23 mouse cellular contexts compared by ENCODE assay signal in the genomic region with DNA sequence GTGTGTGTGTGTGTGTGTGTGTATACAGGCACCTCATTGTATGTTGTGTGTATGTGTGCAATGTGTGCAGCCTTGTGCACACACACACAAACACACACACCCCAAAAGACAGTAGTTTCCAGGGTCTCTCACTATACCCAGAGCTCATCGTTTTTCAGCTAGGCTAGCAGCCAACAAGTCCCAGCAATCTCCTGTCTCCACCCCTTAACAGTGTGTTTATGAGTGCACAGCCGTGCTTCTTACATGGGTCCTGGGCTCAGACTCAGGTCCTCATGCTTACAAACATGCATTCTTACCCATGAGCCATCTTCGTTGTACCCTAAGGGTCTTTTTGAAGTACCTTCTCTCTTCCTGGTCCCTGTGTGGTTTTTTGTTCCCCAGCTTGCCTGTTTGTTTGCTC. TPM values are rescaled to one million over a fixed set of nuclear protein-coding genes. Genes with fewer than 3 reads are reported as not detected.
A peak's percentile ranks its signal among the peaks of the same experiment; 100 is the strongest.
DNase-seq lines count a peak whose midpoint lies in the region; ATAC-seq and TF ChIP-seq lines count a peak whose summit lies in the region.
"Had no signal": no experiment of that assay in that cellular context is flagged by ENCODE, and none has a peak within 500 bp of the region (broad histone marks: within the 10 kb centered on the region; RNA-seq: fewer than 3 reads in every experiment).

No protein-coding gene starts in this region.

- WGBS in liver, embryonic 13.5 days (ENCODE audit: insufficient replicate concordance) = 42% methylated on average over 3 of the region's 3 CpGs
- 65% methylated on average over 3 of the region's 3 CpGs for WGBS in liver, embryonic 11.5 days
- 43% methylated on average over 3 of the region's 3 CpGs for WGBS in liver, embryonic 15.5 days (ENCODE audit: insufficient replicate concordance)
- 59% methylated on average over 3 of the region's 3 CpGs for WGBS in heart, embryonic 12.5 days
- WGBS in midbrain, embryonic 13.5 days = 88% methylated on average over 3 of the region's 3 CpGs

- peak overlapping the region; percentile 20; the same call in 1 of the 2 replicates for H3K4me2 ChIP-seq in liver, embryonic 13.5 days
- H3K4me2 ChIP-seq in liver, embryonic 11.5 days = no peak overlapping the region
- peak overlapping the region; percentile 29; the same call in 1 of the 2 replicates for H3K4me2 ChIP-seq in liver, embryonic 15.5 days
- no peak overlapping the region for H3K4me2 ChIP-seq in heart, embryonic 12.5 days
- no peak overlapping the region for H3K4me2 ChIP-seq in midbrain, embryonic 13.5 days (replicated peaks)
- H3K4me2 ChIP-seq: embryonic facial prominence, embryonic 12.5 days; embryonic facial prominence, embryonic 15.5 days; forebrain, embryonic 12.5 days; forebrain, embryonic 15.5 days; hindbrain, embryonic 12.5 days; hindbrain, embryonic 15.5 days had no signal

- H3K27ac ChIP-seq in liver, embryonic 13.5 days = peak overlapping the region; percentile 71
- no peak overlapping the region for H3K27ac ChIP-seq in liver, embryonic 11.5 days (ENCODE audit: low read depth, low read length)
- H3K27ac ChIP-seq in MEL (ENCODE audit: control insufficient read depth, low read depth, low read length) = no peak overlapping the region
- H3K27ac ChIP-seq in liver, embryonic 15.5 days (replicated peaks) = peak overlapping the region; percentile 80
- no peak overlapping the region for H3K27ac ChIP-seq in heart, embryonic 12.5 days (ENCODE audit: poor library complexity, severe bottlenecking)
- H3K27ac ChIP-seq in midbrain, embryonic 13.5 days = no peak overlapping the region
- H3K27ac ChIP-seq: embryonic facial prominence, embryonic 12.5 days; embryonic facial prominence, embryonic 15.5 days; forebrain, embryonic 12.5 days; forebrain, embryonic 15.5 days; heart, adult 2 months; heart, embryonic 10.5 days; hindbrain, embryonic 12.5 days; hindbrain, embryonic 15.5 days had no signal

- H3K4me3 ChIP-seq in liver, embryonic 13.5 days (replicated peaks) = no peak overlapping the region
- no peak overlapping the region for H3K4me3 ChIP-seq in liver, embryonic 11.5 days (ENCODE audit: low read depth, low read length)
- H3K4me3 ChIP-seq in MEL (ENCODE audit: control insufficient read depth in 1 of 2, insufficient read depth in 1 of 2, low read depth in 2 of 2, low read length in 2 of 2) = no peak overlapping the region
- no peak overlapping the region for H3K4me3 ChIP-seq in liver, embryonic 15.5 days (replicated peaks)
- H3K4me3 ChIP-seq in heart, embryonic 12.5 days = no peak overlapping the region
- no peak overlapping the region for H3K4me3 ChIP-seq in midbrain, embryonic 13.5 days (replicated peaks)
- H3K4me3 ChIP-seq: embryonic facial prominence, embryonic 12.5 days; embryonic facial prominence, embryonic 15.5 days; forebrain, embryonic 12.5 days; forebrain, embryonic 15.5 days; heart, adult 2 months; heart, embryonic 10.5 days; hindbrain, embryonic 12.5 days; hindbrain, embryonic 15.5 days had no signal

- TF ChIP-seq EP300 in MEL (IDR thresholded peaks at IDR 0.05; ENCODE audit: low read depth in 1 of 2, low read length in 2 of 2) = no peak

- TF ChIP-seq POLR2A in MEL (IDR thresholded peaks at IDR 0.05; ENCODE audit: control insufficient read depth in 1 of 2, insufficient read depth in 1 of 2, low read depth in 1 of 2, low read length in 2 of 2, poor library complexity in 1 of 2) = no peak

- no peaks in the 10 kb centered on the region for H3K9me3 ChIP-seq in liver, embryonic 13.5 days (replicated peaks)
- no peaks in the 10 kb centered on the region for H3K9me3 ChIP-seq in liver, embryonic 11.5 days (ENCODE audit: control insufficient read depth, low read length)
- no peaks in the 10 kb centered on the region for H3K9me3 ChIP-seq in MEL (replicated peaks; ENCODE audit: insufficient read depth, low read length)
- no peaks in the 10 kb centered on the region for H3K9me3 ChIP-seq in liver, embryonic 15.5 days (replicated peaks)
- H3K9me3 ChIP-seq in heart, embryonic 12.5 days (replicated peaks) = no peaks in the 10 kb centered on the region
- no peaks in the 10 kb centered on the region for H3K9me3 ChIP-seq in midbrain, embryonic 13.5 days
- H3K9me3 ChIP-seq: embryonic facial prominence, embryonic 12.5 days; embryonic facial prominence, embryonic 15.5 days; forebrain, embryonic 12.5 days; forebrain, embryonic 15.5 days; heart, embryonic 10.5 days; hindbrain, embryonic 12.5 days; hindbrain, embryonic 15.5 days had no signal

- DNase-seq in liver, embryonic 13.5 days = no peak
- DNase-seq in liver, embryonic 11.5 days (ENCODE audit: low spot score) = no peak
- peak; percentile 48 for DNase-seq in MEL (ENCODE audit: low read depth, low spot score)
- DNase-seq: adrenal gland, postnatal 10 days; adrenal gland, postnatal 36 days; cerebellum, adult 18-20 months; cerebellum, adult 9-10 months; cerebellum, postnatal 14 days; gastrocnemius, postnatal 25 days; heart, adult 2 months had no signal

- no peak for TF ChIP-seq RAD21 in MEL (IDR thresholded peaks at IDR 0.05; ENCODE audit: low read depth, low read length)

- H3K27me3 ChIP-seq in liver, embryonic 13.5 days = no peaks in the 10 kb centered on the region
- no peaks in the 10 kb centered on the region for H3K27me3 ChIP-seq in liver, embryonic 11.5 days (replicated peaks; ENCODE audit: control insufficient read depth, insufficient read depth, low read length)
- H3K27me3 ChIP-seq in MEL (ENCODE audit: control insufficient read depth in 1 of 2, insufficient read depth in 2 of 2, low read length in 2 of 2) = no peaks in the 10 kb centered on the region
- no peaks in the 10 kb centered on the region for H3K27me3 ChIP-seq in liver, embryonic 15.5 days
- H3K27me3 ChIP-seq in heart, embryonic 12.5 days (replicated peaks) = no peaks in the 10 kb centered on the region
- H3K27me3 ChIP-seq in midbrain, embryonic 13.5 days = no peaks in the 10 kb centered on the region
- H3K27me3 ChIP-seq: embryonic facial prominence, embryonic 12.5 days; embryonic facial prominence, embryonic 15.5 days; forebrain, embryonic 12.5 days; forebrain, embryonic 15.5 days; hindbrain, embryonic 12.5 days; hindbrain, embryonic 15.5 days; Patski had no signal

- no peaks in the 10 kb centered on the region for H3K79me2 ChIP-seq in MEL (ENCODE audit: control insufficient read depth, insufficient read depth, low read length, poor library complexity)

- H3K9ac ChIP-seq in liver, embryonic 13.5 days = peak overlapping the region; percentile 62; the same call in 1 of the 2 replicates
- no peak overlapping the region for H3K9ac ChIP-seq in liver, embryonic 11.5 days (ENCODE audit: low read depth, low read length)
- H3K9ac ChIP-seq in MEL (ENCODE audit: control insufficient read depth, low read depth, low read length, poor library complexity, severe bottlenecking) = no peak overlapping the region
- H3K9ac ChIP-seq in liver, embryonic 15.5 days = peak overlapping the region; percentile 26; the same call in 1 of the 2 replicates
- no peak overlapping the region for H3K9ac ChIP-seq in heart, embryonic 12.5 days
- no peak overlapping the region for H3K9ac ChIP-seq in midbrain, embryonic 13.5 days (replicated peaks)
- H3K9ac ChIP-seq: embryonic facial prominence, embryonic 12.5 days; embryonic facial prominence, embryonic 15.5 days; forebrain, embryonic 12.5 days; forebrain, embryonic 15.5 days; hindbrain, embryonic 12.5 days; hindbrain, embryonic 15.5 days had no signal

- TF ChIP-seq CTCF in MEL (IDR thresholded peaks at IDR 0.05 in 2 of 3, conservative IDR thresholded peaks at IDR 0.05 in 1 of 3; ENCODE audit: control insufficient read depth in 1 of 3, insufficient read depth in 1 of 3, low read depth in 2 of 3, low read length in 3 of 3, poor library complexity in 1 of 3, severe bottlenecking in 1 of 3) = no peak

- H3K4me1 ChIP-seq in liver, embryonic 13.5 days (replicated peaks) = peaks cover 39% of the 10 kb centered on the region
- H3K4me1 ChIP-seq in liver, embryonic 11.5 days (replicated peaks; ENCODE audit: control insufficient read depth, insufficient read depth, low read length) = peaks cover 19% of the 10 kb centered on the region
- H3K4me1 ChIP-seq in MEL (ENCODE audit: control insufficient read depth in 1 of 2, insufficient read depth in 2 of 2, low read length in 2 of 2) = peaks cover 11 to 18% of the 10 kb centered on the region in 2 experiments
- peaks cover 36% of the 10 kb centered on the region for H3K4me1 ChIP-seq in liver, embryonic 15.5 days (replicated peaks)
- peaks cover 4% of the 10 kb centered on the region for H3K4me1 ChIP-seq in heart, embryonic 12.5 days (replicated peaks)
- no peaks in the 10 kb centered on the region for H3K4me1 ChIP-seq in midbrain, embryonic 13.5 days (replicated peaks)
- H3K4me1 ChIP-seq: embryonic facial prominence, embryonic 12.5 days; embryonic facial prominence, embryonic 15.5 days; forebrain, embryonic 12.5 days; forebrain, embryonic 15.5 days; heart, embryonic 10.5 days; hindbrain, embryonic 12.5 days; hindbrain, embryonic 15.5 days had no signal

- ATAC-seq in liver, embryonic 13.5 days (ENCODE audit: low read depth) = 0 out of 2 replicates have a peak, but pooled peaks have one; percentile 26
- ATAC-seq in liver, embryonic 11.5 days (replicated peaks; ENCODE audit: low FRiP score) = no peak
- peak; percentile 49 for ATAC-seq in liver, embryonic 15.5 days (ENCODE audit: insufficient read depth)
- ATAC-seq in megakaryocyte-erythroid progenitor cell, adult 5-6 weeks (replicated peaks; ENCODE audit: low FRiP score, low TSS enrichment, poor library complexity, severe bottlenecking) = peak; percentile 59
- no peak for ATAC-seq in heart, embryonic 12.5 days (ENCODE audit: insufficient number of reproducible peaks, low FRiP score)
- ATAC-seq in midbrain, embryonic 13.5 days = no peak
- ATAC-seq: CD4-positive, CD25-positive, alpha-beta regulatory T cell, adult 4 months; forebrain, embryonic 15.5 days; Patski had no signal

- H3K36me3 ChIP-seq in liver, embryonic 13.5 days = peaks cover 49% of the 10 kb centered on the region
- peaks cover 7% of the 10 kb centered on the region for H3K36me3 ChIP-seq in liver, embryonic 11.5 days (ENCODE audit: control insufficient read depth, insufficient read depth, low read length)
- peaks cover 0 to 22% of the 10 kb centered on the region in 2 experiments; a peak in 2 of 4 replicates for H3K36me3 ChIP-seq in MEL (ENCODE audit: control insufficient read depth in 1 of 2, insufficient read depth in 2 of 2, low read length in 2 of 2)
- H3K36me3 ChIP-seq in liver, embryonic 15.5 days (replicated peaks) = peaks cover 34% of the 10 kb centered on the region
- peaks cover 30% of the 10 kb centered on the region for H3K36me3 ChIP-seq in heart, embryonic 12.5 days
- H3K36me3 ChIP-seq in midbrain, embryonic 13.5 days = peaks cover 47% of the 10 kb centered on the region

RNA-seq across cellular contexts. Expression of a gene that starts 13.3 kb away (rescaled TPM):
- 54.2 and 57.6 TPM in 2 replicates for polyA plus RNA-seq in liver, embryonic 13.5 days (2015; fragmentation: Nextera tagmentation; extraction: Ambion mirVana)
- polyA plus RNA-seq in liver, embryonic 11.5 days (2014; fragmentation: Nextera tagmentation; extraction: Ambion mirVana) = 32.9 and 33.3 TPM in 2 replicates
- total RNA-seq in MEL (2012; rRNA removed) = 17.8 and 26.0 TPM in 2 replicates
- polyA plus RNA-seq in MEL (2012; ENCODE audit: insufficient read depth in 1 of 2, insufficient read length in 2 of 2, low read depth in 1 of 2, low replicate concordance in 2 of 2, missing spikeins in 1 of 2) = 10 to 100 TPM in 1 of 2 experiments, not detected in 1; 13.8 TPM
- 63.5 and 68.6 TPM in 2 replicates for polyA plus RNA-seq in liver, embryonic 15.5 days (2015; fragmentation: Nextera tagmentation; extraction: Ambion mirVana)
- total RNA-seq in megakaryocyte-erythroid progenitor cell, adult 5-6 weeks (2014; fragmentation: Nextera tagmentation) = 3.6 and 5.7 TPM in 2 replicates
- total RNA-seq in megakaryocyte-erythroid progenitor cell, adult 5-6 weeks (2017) = 2.2 and 3.6 TPM in 2 replicates
- polyA plus RNA-seq in heart, embryonic 12.5 days (2016; fragmentation: Nextera tagmentation; extraction: Ambion mirVana) = 13.2 and 14.2 TPM in 2 replicates
- polyA plus RNA-seq in midbrain, embryonic 13.5 days (2015; fragmentation: Nextera tagmentation; extraction: Ambion mirVana) = 6.0 and 6.3 TPM in 2 replicates

Comparison
In these comparisons a context has a peak if more than half of its experiments do, and no peak if none do; other contexts are left out.
1. ATAC-seq: peak in liver, embryonic 13.5 days (single experiment), liver, embryonic 15.5 days (single experiment) and megakaryocyte-erythroid progenitor cell, adult 5-6 weeks (single experiment); none in liver, embryonic 11.5 days (single experiment), heart, embryonic 12.5 days (single experiment) and midbrain, embryonic 13.5 days (single experiment).
2. H3K27ac ChIP-seq: peak in liver, embryonic 13.5 days (single experiment) and liver, embryonic 15.5 days (single experiment); none in liver, embryonic 11.5 days (single experiment), MEL (single experiment), heart, embryonic 12.5 days (single experiment) and midbrain, embryonic 13.5 days (single experiment).
3. H3K4me2 ChIP-seq: peak in liver, embryonic 13.5 days (single experiment) and liver, embryonic 15.5 days (single experiment); none in liver, embryonic 11.5 days (single experiment), heart, embryonic 12.5 days (single experiment) and midbrain, embryonic 13.5 days (single experiment).
4. H3K9ac ChIP-seq: peak in liver, embryonic 13.5 days (single experiment) and liver, embryonic 15.5 days (single experiment); none in liver, embryonic 11.5 days (single experiment), MEL (single experiment), heart, embryonic 12.5 days (single experiment) and midbrain, embryonic 13.5 days (single experiment).